Mouse (Mus musculus) cerebellum, postnatal 4 days (tissue): ENCODE data around the gene B3galt1.

Source experiments
- DNase-seq, 2 experiments: peaks; one replicate each; pipeline ENCODE4 v3.0.0; 2022; ENCODE audit warnings: low spot score in 2 of 2, mixed read lengths in 1 of 2

The B3galt1 gene

GRCm38 (mm10) chr2:67931994-67932393 is 366.3 kb downstream of the B3galt1 start:
- DNase-seq: no peak

- no peak for DNase-seq
Observed at GRCm38 (mm10) chr2:67948408-67948807, 382.7 kb downstream of the B3galt1 start.

- no peak for DNase-seq
Observed at GRCm38 (mm10) chr2:67956182-67956581, 390.5 kb downstream of the B3galt1 start.

GRCm38 (mm10) chr2:67957561-67957960 is 391.9 kb downstream of the B3galt1 start:
- DNase-seq: no peak

DNA sequence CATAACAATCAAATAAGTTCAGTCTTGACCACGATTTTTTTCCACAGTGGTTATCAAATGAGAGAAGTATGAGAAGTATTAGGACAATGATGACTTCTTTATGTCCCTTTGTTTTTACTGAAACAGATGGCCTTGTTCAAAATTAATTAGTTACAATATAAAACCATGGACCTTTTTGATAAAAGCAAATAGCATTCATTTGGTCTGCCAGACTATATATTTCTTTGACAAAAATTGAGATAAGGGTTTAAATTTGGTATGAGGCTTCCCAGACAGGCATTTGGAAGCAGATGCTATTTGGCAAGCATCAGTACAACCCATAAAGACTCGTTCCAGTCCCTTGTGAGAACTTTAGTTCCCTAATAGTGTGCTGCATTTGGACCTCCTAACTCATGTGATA is 395.0 kb downstream of the B3galt1 start:
- no peak for DNase-seq

- DNase-seq: no peak
Observed at GRCm38 (mm10) chr2:67968812-67969211, 403.1 kb downstream of the B3galt1 start.

- DNase-seq: no peak
Observed at GRCm38 (mm10) chr2:67971091-67971490, 405.4 kb downstream of the B3galt1 start.

DNA sequence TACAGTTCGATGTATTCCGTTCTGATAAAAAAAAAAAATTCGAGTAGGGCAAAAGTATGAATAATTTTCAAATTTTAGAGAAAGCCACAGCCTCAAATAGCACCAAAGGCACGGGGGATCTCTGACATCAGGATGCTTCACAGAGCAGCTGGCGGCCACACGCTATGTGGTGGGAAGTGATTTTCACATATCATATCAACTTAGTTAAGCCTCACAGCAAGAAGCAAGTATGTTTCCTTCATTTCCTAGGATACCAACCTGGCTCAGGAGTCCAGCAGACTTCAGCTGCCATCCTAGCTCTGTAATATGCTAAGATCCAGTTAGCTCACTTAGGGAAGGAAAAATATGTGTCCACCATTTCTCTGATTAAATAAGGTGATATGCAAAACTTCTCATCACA is 405.9 kb downstream of the B3galt1 start:
- DNase-seq: no peak

DNA sequence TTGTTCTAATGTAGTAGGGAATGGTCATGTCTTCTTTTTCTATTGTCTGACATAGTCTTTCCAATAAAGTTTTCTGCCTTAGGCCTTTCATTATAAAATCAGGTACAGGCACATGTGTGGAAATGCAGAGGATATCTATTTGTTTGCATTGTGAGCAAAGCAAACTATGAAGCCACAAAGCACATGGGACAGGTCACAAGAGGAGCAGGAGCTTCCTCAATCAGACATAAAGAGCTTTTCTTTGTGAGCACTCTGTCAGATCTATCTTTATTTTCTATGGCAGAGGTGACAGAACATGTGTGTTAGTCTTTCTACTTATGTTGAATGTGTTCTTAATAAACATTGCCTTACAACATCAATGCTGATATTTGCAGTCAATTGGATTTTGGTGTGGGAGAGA is 410.1 kb downstream of the B3galt1 start:
- DNase-seq: no peak

GRCm38 (mm10) chr2:67976488-67976887 is 410.8 kb downstream of the B3galt1 start:
- no peak for DNase-seq

GRCm38 (mm10) chr2:67977620-67978262 is 412.1 kb downstream of the B3galt1 start:
- no peak for DNase-seq

GRCm38 (mm10) chr2:67983563-67983962 is 417.9 kb downstream of the B3galt1 start:
- DNase-seq: no peak

GRCm38 (mm10) chr2:67985133-67985532 is 419.5 kb downstream of the B3galt1 start:
- DNase-seq: no peak

DNA sequence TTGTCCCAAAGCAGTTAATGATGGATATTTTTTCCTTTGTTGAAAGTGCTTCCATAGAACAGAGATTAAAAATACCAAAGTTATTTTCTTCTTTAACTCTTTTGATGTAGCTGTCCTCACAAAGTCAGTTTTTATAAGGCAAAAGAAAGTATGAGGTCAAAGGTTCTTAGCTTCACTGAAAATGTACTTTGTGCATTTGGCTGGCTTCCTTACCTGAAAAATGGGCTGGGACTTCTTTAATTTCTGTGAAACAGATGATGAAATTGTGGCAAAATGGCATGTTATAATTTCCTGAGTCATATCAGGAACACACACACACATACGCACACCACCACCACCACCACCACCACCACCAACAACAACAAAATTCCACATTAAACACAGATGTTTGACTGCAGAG is 427.8 kb downstream of the B3galt1 start:
- no peak for DNase-seq

DNA sequence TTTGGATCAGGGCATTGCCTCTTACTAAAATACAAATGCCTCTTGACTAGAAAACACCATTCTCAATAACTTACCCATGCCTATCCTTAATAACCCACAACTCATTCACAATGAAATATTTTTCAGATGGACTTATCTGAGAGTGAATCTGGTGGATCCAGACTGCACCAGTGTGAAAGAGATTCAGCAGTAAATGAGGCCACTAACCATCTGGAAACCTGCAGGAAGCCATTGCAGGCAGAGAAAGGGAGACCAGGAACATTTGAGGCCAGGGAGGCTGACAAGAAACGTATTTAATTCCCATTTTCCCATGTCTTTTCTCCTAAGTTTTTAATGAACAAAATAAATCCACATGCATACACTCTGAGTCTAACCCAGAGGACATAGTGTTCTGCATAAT is 437.4 kb downstream of the B3galt1 start:
- no peak for DNase-seq

DNA sequence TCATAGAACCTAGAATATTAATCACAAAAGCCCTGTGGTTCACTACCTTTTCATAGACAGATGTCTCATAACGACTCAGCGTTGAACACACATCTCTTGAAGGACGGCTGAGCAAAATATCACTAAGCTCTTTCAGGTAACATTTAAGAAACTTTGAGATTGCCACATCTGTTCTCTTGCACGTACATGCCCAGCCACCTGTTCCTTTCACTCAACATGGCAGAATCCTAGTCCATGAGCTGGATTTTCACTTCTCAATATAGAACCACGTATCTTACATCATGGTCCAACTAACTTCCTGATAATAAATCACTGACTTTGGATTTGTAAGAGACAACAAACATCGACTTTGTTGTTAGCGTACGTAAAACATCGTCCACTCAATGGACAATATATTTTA is 439.5 kb downstream of the B3galt1 start:
- no peak for DNase-seq

DNA sequence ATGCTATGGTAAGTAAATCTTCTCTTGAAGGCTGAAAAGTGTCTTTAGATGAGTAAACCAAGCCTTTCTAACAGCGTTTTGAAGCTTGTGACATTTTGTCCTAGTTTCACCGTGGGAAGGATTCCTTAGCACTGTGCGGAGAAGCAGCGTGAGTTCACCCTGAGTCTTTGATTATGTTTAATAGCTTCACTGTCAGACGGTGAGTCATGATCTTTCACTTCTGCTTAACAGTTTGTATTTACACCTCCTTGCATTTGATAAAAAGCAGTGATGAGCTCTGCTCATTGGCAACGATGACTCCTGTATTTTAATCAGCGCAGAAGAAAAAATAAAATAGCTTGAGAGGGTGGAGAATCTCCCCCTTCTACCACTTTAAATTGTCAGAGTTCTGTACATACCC is 440.0 kb downstream of the B3galt1 start:
- DNase-seq: no peak

DNA sequence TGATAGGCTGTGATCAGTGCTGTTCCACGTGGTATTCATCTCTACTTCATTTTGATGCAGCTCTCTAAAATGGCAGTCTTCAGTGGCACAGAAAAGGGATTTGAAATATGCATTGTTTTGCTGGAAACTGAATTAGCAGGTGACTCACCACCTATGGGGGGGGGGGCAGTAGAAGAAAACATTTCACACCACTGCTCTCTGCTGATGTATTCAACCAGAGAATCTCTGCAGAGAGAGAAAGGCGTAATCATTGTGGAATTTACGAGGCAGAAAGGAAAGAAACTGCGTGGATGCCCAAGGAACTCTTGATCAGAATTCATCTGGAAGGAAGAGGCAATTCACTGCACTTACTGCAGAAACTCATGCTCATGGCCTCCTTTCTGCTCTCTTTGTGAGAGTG is 445.7 kb downstream of the B3galt1 start:
- no peak for DNase-seq

GRCm38 (mm10) chr2:68020251-68020680 is 454.6 kb downstream of the B3galt1 start:
- no peak for DNase-seq

DNA sequence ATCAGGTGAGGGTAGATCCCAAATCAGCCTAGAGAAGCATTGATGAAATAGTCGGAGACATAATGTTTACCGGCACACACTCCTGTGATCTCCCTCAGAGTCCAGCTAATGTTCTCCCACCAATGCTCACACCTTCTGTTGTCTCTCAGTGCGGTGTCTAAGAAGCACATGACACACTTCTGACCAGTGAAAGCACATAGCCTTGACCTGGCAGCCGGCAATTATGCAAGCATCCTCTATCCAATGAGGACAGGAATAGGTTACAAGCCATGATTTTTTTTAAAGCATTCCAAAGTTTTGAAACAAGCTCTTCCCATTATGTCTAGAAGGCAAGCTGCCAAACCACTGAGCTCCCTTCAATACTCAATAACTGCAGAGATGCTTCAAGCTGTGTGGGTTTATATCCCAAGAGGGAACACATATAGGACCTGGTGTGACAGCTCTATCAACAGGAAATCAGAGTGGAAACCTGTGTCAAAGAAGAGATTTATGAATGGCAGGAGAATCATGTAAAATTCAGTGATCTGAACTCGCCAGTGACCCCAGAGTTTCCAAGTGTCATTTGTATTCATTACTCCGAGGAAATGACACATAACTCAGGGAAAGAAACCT is 456.0 kb downstream of the B3galt1 start:
- DNase-seq: no peak

- no peak for DNase-seq
Observed at GRCm38 (mm10) chr2:68028811-68029210, 463.1 kb downstream of the B3galt1 start.

- no peak for DNase-seq
Observed at GRCm38 (mm10) chr2:68034711-68035110, 469.0 kb downstream of the B3galt1 start.

GRCm38 (mm10) chr2:68040752-68041151 is 475.1 kb downstream of the B3galt1 start:
- no peak for DNase-seq

- no peak for DNase-seq
Observed at GRCm38 (mm10) chr2:68052481-68052880, 486.8 kb downstream of the B3galt1 start.
